Mouse (Mus musculus): ENCODE results near the gene Wwc2. TPM values are rescaled to one million over a fixed set of nuclear protein-coding genes. Genes with fewer than 3 reads are reported as not detected.

Wwc2 gene
- 0.80 TPM for polyA plus RNA-seq (2017; shearing (Covaris generic))

DNA sequence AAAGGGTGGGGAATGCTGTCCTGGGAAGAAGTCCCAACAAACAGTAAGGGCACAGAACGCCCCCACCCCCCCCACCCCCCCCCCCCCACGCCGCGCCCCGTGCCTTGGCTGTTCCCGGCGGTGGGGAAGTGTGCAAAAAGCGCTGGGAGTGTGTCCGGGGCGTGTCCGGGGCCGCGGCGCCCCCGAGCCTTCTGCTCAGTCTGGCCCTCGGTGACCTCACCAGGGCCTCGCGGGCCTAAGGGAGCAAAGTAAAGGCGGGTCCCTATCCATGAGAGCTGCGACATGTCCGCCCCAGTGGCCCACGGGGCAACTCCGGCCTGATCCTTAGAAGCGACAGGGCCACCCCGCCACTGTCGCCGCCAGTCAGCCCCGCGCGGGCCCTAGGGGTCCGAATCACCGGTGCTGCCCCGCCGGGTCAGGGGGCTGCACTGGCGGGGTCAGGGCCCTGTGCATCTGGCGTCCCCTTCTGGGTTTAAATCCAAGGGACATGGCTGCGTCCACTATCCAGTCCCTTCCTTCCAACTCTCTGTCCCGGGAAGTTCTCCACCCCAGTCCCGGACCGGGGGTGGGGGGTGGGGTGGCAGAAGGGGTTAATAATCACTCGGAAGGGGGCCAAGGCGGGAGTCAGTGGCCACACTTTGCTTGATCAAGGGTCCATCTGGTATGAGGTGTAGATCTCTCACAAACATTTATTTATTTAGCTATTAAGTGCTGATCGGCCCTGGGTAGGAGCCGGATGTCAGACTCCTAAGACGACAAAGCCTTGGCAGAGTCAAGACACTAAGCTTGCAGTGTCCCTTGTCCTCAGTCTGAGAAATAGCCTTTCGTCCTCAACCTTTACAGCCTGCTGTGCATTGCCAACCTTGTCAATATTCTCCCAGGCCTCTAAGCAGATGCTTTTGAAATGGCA is at the start of gene Wwc2:
Gene Wwc2 (minus strand): TSS at position 14 of the 910 bp plus-strand sequence.

GRCm38 (mm10) chr8:47824182-47824581 is 166.5 kb downstream of the Wwc2 start, which contains the start of gene Cldn22:
TSS of gene Cldn22 (plus strand) at chr8:47824482.

DNA sequence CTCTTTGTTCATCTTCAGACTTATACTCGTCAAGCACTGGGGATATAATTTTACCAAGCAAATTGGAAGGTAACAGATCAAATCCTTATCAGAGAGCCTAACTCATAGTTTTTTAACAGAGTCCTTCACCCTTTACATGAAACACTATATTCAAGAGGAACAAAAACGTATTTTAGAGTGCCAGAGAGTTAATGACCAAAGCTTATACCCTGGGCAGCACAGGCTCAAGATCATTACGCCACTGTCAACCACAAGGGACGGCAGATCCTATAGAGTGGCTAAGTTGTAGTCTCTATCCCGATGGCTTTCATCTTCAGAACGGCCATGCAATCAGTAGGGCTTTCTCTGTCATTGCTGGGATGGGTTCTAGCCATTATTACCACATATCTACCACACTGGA is 168.9 kb downstream of the Wwc2 start, which contains the start of gene Cldn24:
Gene Cldn24 (plus strand): TSS at position 301 of the 400 bp plus-strand sequence.

Other genes with a start within 250 kb of the Wwc2 start
- not detected for gene Cldn24, start 168.8 kb downstream of the Wwc2 start, polyA plus RNA-seq (2017; shearing (Covaris generic))
- not detected for gene Cldn22, start 166.4 kb downstream of the Wwc2 start, polyA plus RNA-seq (2017; shearing (Covaris generic))
- gene Dctd, start 108.2 kb upstream of the Wwc2 start, polyA plus RNA-seq (2017; shearing (Covaris generic)), result 2.1 TPM